Mouse (Mus musculus): ENCODE measurements at regions not wholly inside any gene's neighbourhood (a gene's known extent, or its start where the extent isn't known, plus 50 kb on each side); places are given as distances from the start of the nearest gene placed in this dataset.

DNA sequence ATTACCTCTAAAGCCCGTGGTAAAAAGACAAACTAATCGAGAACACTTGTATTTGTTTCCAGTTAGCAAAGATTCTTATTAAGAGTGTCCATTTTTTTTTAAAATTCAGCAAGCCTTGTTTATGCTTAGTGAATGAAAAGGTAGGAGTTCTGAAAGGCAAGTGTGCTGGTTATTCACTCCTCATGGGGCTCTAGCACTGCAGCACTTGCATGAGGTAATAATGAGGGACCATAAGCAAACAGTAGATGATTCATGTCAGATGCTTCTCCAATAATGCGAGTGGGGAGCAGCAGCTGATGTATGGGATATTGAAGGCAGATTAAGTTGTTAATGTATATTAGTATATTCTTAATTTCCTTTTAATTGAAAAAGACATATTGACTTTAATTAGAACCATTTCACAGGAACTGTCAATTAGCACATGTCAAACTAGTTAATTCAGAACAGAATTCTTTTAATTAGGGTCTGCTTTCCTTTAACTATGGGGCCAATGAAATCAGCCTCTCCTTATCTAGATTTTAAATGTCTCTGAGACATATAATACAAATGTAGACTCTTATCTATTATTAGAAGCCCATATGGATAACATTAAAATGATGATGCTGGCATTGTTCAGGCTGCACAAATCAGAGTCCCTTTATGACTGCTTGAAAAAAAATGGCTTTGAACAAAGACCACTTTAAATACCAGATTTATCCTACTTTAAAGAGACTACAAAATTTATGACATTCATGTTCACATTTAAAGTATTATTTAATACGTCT lies 125.1 kb upstream of the Nr2f1 start:
- no peak for TF ChIP-seq POLR2A (IDR thresholded peaks at IDR 0.05; ENCODE audit: low read depth, low read length)
- no peak for TF ChIP-seq CTCF (conservative IDR thresholded peaks at IDR 0.05; ENCODE audit: insufficient read depth, insufficient read length, low read depth, low read length)
